Mouse (Mus musculus) lung, postnatal 0 days (tissue): ENCODE results near the gene Usp4. TPM values are rescaled to one million over a fixed set of nuclear protein-coding genes. Genes with fewer than 3 reads are reported as not detected.

Source experiments
- ATAC-seq: fragments of 200-750 bp; cut with Nextera tagmentation; 2 replicates; pipeline ENCODE4 v1.8.0; 2017; ENCODE audit warnings: moderate library complexity
- DNase-seq: peaks from one replicate; pipeline ENCODE4 v3.0.0-alpha.2; 2016; ENCODE audit warnings: low spot score
- H3K27ac ChIP-seq: fragments of 300-500 bp; sonication (generic); 2 replicates; pipeline ENCODE4 v1.5.1; 2014; ENCODE audit warnings: antibody characterized with exemption, mild to moderate bottlenecking, low read length, mixed read lengths
- H3K27me3 ChIP-seq: fragments of 300-500 bp; sonication (generic); replicated peaks from 2 replicates; pipeline ENCODE4 v1.6.1; 2014; ENCODE audit warnings: low read length, mixed read lengths; ENCODE audit not compliant: insufficient read depth
- H3K36me3 ChIP-seq: fragments of 300-500 bp; sonication (generic); 2 replicates; pipeline ENCODE4 v1.6.1; 2014; ENCODE audit warnings: low read length, mixed read lengths; ENCODE audit not compliant: insufficient read depth
- H3K4me1 ChIP-seq: fragments of 300-500 bp; sonication (generic); 2 replicates; pipeline ENCODE4 v1.6.1; 2014; ENCODE audit warnings: antibody characterized with exemption, low read depth, low read length, mixed read lengths; ENCODE audit not compliant: insufficient read depth
- H3K4me2 ChIP-seq: fragments of 300-500 bp; sonication (generic); replicated peaks from 2 replicates; pipeline ENCODE4 v1.6.1; 2014; ENCODE audit warnings: low read depth, mild to moderate bottlenecking, low read length, moderate library complexity, mixed read lengths
- H3K4me3 ChIP-seq: fragments of 300-500 bp; sonication (generic); 2 replicates; pipeline ENCODE4 v1.5.1; 2014; ENCODE audit warnings: low read depth, low read length
- H3K9ac ChIP-seq: fragments of 300-500 bp; sonication (generic); replicated peaks from 2 replicates; pipeline ENCODE4 v1.6.1; 2014; ENCODE audit warnings: low read depth, mild to moderate bottlenecking
- H3K9me3 ChIP-seq: fragments of 300-500 bp; sonication (generic); 2 replicates; pipeline ENCODE4 v1.6.1; 2016; ENCODE audit warnings: low read length, mixed read lengths
- CTCF ChIP-seq: IDR thresholded peaks from 2 replicates; pipeline ENCODE4 v1.5.1; 2016; ENCODE audit warnings: antibody characterized with exemption, mild to moderate bottlenecking
- EP300 ChIP-seq: IDR thresholded peaks from 2 replicates; pipeline ENCODE4 v1.6.1; 2016; ENCODE audit warnings: antibody characterized with exemption, mild to moderate bottlenecking, control low read depth
- WGBS: fragments of 180-500 bp; shearing (Covaris S2); extraction: QIAGEN DNeasy Blood & Tissue Kit; methylation state at CpG from one replicate; pipeline ENCODE4 v1.1.7; 2014; 5-methylcytosine and 5-hydroxymethylcytosine counted together
- polyA plus RNA-seq: library from polyadenylated mRNA; unstranded; fragments of >200 nt; fragmentation: Nextera tagmentation; extraction: Ambion mirVana; gene quantifications from 2 replicates; pipeline ENCODE4 v1.2.1, GENCODE M21; 2015

Usp4 gene
- polyA plus RNA-seq, 1 experiment from 2014 or later = 61.4 TPM

- 93% methylated on average over 1 of the region's 1 CpGs for WGBS
- ATAC-seq (no peak), DNase-seq (no peak)
- Histone ChIP-seq H3K9me3 (no peaks in the 10 kb centered on the region), H3K27me3 (no peaks in the 10 kb centered on the region), H3K36me3 (peaks cover 14% of the 10 kb centered on the region), H3K4me1 (no peaks in the 10 kb centered on the region), H3K4me2 (no peak overlapping the region), H3K27ac (no peak overlapping the region), H3K4me3 (no peak overlapping the region), H3K9ac (no peak overlapping the region)
- no peak for TF ChIP-seq CTCF
These were observed 47.8 kb downstream of the Usp4 start for GRCm38 (mm10) chr9:108395427-108395826.

- TF ChIP-seq EP300 (no peak), CTCF (no peak)
- Histone ChIP-seq H3K27me3 (no peaks in the 10 kb centered on the region), H3K4me3 (no peak overlapping the region), H3K9me3 (no peaks in the 10 kb centered on the region), H3K9ac (no peak overlapping the region), H3K36me3 (no peaks in the 10 kb centered on the region), H3K4me2 (no peak overlapping the region), H3K27ac (no peak overlapping the region), H3K4me1 (no peaks in the 10 kb centered on the region; the same call in 1 of the 2 replicates)
- 87% methylated on average over 3 of the region's 3 CpGs for WGBS
- no peak for DNase-seq
- no peak for ATAC-seq
These were observed 50.7 kb downstream of the Usp4 start for GRCm38 (mm10) chr9:108398324-108398723.

GRCm38 (mm10) chr9:108401186-108401960 lies 53.7 kb downstream of the Usp4 start:
- TF ChIP-seq EP300 = no peak
- TF ChIP-seq CTCF = no peak

GRCm38 (mm10) chr9:108403081-108403480 lies 55.4 kb downstream of the Usp4 start:
- ATAC-seq (no peak), DNase-seq (no peak)
- Histone ChIP-seq H3K36me3 (no peaks in the 10 kb centered on the region), H3K4me3 (no peak overlapping the region), H3K27me3 (no peaks in the 10 kb centered on the region), H3K4me1 (no peaks in the 10 kb centered on the region; the same call in 1 of the 2 replicates), H3K9ac (no peak overlapping the region), H3K9me3 (no peaks in the 10 kb centered on the region), H3K27ac (no peak overlapping the region), H3K4me2 (no peak overlapping the region)
- 62% methylated on average over 4 of the region's 4 CpGs for WGBS
- TF ChIP-seq CTCF (no peak), EP300 (no peak)

More at GRCm38 (mm10) chr9:108401186-108401960, 53.7 kb downstream of the Usp4 start:
- H3K9me3 ChIP-seq = no peaks in the 10 kb centered on the region
- H3K9ac ChIP-seq = no peak overlapping the region
- no peaks in the 10 kb centered on the region for H3K27me3 ChIP-seq
- no peak overlapping the region for H3K4me3 ChIP-seq
- H3K27ac ChIP-seq = no peak overlapping the region
- H3K4me2 ChIP-seq = no peak overlapping the region
- H3K36me3 ChIP-seq = no peaks in the 10 kb centered on the region
- DNase-seq (no peak), ATAC-seq (no peak)
- no peaks in the 10 kb centered on the region; the same call in 1 of the 2 replicates for H3K4me1 ChIP-seq
- 57% methylated on average over 7 of the region's 7 CpGs for WGBS

GRCm38 (mm10) chr9:108404451-108404850 lies 56.8 kb downstream of the Usp4 start:
- Histone ChIP-seq H3K9me3 (no peaks in the 10 kb centered on the region), H3K27ac (no peak overlapping the region), H3K27me3 (no peaks in the 10 kb centered on the region), H3K9ac (no peak overlapping the region), H3K36me3 (no peaks in the 10 kb centered on the region), H3K4me2 (no peak overlapping the region), H3K4me3 (no peak overlapping the region), H3K4me1 (no peaks in the 10 kb centered on the region; the same call in 1 of the 2 replicates)
- ATAC-seq (no peak), DNase-seq (peak; percentile 20)
- WGBS = 74% methylated on average over 8 of the region's 8 CpGs
- TF ChIP-seq EP300 = no peak
- TF ChIP-seq CTCF = no peak

- TF ChIP-seq CTCF (no peak), EP300 (peak; percentile 43; the same call in 1 of the 2 replicates)
- H3K36me3 ChIP-seq = no peaks in the 10 kb centered on the region
- DNase-seq (peak; percentile 67), ATAC-seq (peak; percentile 66)
- no peak overlapping the region for H3K4me2 ChIP-seq
- no peak overlapping the region for H3K4me3 ChIP-seq
- no peaks in the 10 kb centered on the region for H3K27me3 ChIP-seq
- no peaks in the 10 kb centered on the region for H3K9me3 ChIP-seq
- no peak overlapping the region for H3K27ac ChIP-seq
- H3K4me1 ChIP-seq = no peaks in the 10 kb centered on the region
- WGBS = 63% methylated on average over 4 of the region's 4 CpGs
- H3K9ac ChIP-seq = no peak overlapping the region
These were observed 61.9 kb downstream of the Usp4 start for GRCm38 (mm10) chr9:108409535-108409934.
